29 mouse cellular contexts compared by ENCODE assay signal in the genomic region with DNA sequence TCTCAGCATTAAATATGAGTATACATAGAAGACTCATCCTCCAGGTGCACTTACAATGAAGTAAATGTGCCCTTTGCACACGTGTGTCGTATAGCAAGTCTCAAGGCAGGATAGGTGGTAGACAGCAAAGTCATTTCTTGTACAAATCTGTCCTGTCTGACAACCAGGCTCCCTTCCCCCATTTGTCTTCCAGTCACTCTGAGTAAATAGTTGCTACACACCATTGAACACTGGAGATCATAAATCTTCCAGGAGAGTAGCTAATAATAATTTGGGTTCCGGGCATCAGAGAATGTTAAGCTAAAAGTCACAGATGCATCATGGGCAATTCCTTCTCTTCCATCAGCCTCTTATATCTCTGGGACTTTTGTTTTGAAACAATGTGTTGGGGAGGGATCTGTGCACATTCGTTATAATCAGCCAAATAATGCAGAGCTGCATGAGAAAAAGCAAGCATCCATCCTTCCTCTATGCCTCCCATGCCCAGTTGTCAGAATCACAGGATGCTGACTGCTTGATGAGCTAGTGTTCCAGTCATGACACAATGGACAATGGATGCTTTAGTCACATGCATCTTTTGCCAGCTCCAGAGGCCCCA. TPM values are rescaled to one million over a fixed set of nuclear protein-coding genes. Genes with fewer than 3 reads are reported as not detected.
DNase-seq lines count a peak whose midpoint lies in the region; ATAC-seq and TF ChIP-seq lines count a peak whose summit lies in the region.
"Had no signal": no experiment of that assay in that cellular context is flagged by ENCODE, and none has a peak within 500 bp of the region (broad histone marks: within the 10 kb centered on the region; RNA-seq: fewer than 3 reads in every experiment).

No protein-coding gene starts in this region.

- WGBS in kidney, embryonic 16.5 days, result 26% methylated on average over 4 of the region's 4 CpGs
- 63% methylated on average over 4 of the region's 4 CpGs for WGBS in hindbrain, embryonic 12.5 days
- 59% methylated on average over 4 of the region's 4 CpGs for WGBS in neural tube, embryonic 12.5 days
- 80% methylated on average over 4 of the region's 4 CpGs for WGBS in thymus, adult 2 months

- H3K27ac ChIP-seq in kidney, embryonic 16.5 days (ENCODE audit: low read length), result no peak overlapping the region
- H3K27ac ChIP-seq in hindbrain, embryonic 12.5 days, result no peak overlapping the region
- H3K27ac ChIP-seq in neural tube, embryonic 12.5 days, result no peak overlapping the region
- no peak overlapping the region for H3K27ac ChIP-seq in thymus, adult 2 months (ENCODE audit: control insufficient read depth, insufficient read depth, low read length)
- H3K27ac ChIP-seq: embryonic facial prominence, embryonic 12.5 days; forebrain, embryonic 12.5 days; heart, embryonic 10.5 days; limb, embryonic 12.5 days; midbrain, embryonic 10.5 days; stomach, embryonic 15.5 days had no signal

- H3K27me3 ChIP-seq in kidney, embryonic 16.5 days (ENCODE audit: insufficient read depth, low read length), result no peaks in the 10 kb centered on the region
- no peaks in the 10 kb centered on the region for H3K27me3 ChIP-seq in hindbrain, embryonic 12.5 days
- H3K27me3 ChIP-seq in neural tube, embryonic 12.5 days (replicated peaks), result no peaks in the 10 kb centered on the region
- no peaks in the 10 kb centered on the region for H3K27me3 ChIP-seq in thymus, adult 2 months (ENCODE audit: control insufficient read depth, insufficient read depth, low read length)
- H3K27me3 ChIP-seq: CH12.LX; embryonic facial prominence, embryonic 12.5 days; forebrain, embryonic 12.5 days; limb, embryonic 12.5 days; stomach, embryonic 15.5 days had no signal

- H3K4me3 ChIP-seq in kidney, embryonic 16.5 days (ENCODE audit: low read length), result no peak overlapping the region
- H3K4me3 ChIP-seq in hindbrain, embryonic 12.5 days, result no peak overlapping the region
- H3K4me3 ChIP-seq in neural tube, embryonic 12.5 days, result no peak overlapping the region
- H3K4me3 ChIP-seq in thymus, adult 2 months (ENCODE audit: control insufficient read depth, insufficient read depth, low read length), result no peak overlapping the region
- H3K4me3 ChIP-seq: embryonic facial prominence, embryonic 12.5 days; forebrain, embryonic 12.5 days; heart, embryonic 10.5 days; limb, embryonic 12.5 days; midbrain, embryonic 10.5 days; stomach, embryonic 15.5 days had no signal

- no peaks in the 10 kb centered on the region for H3K36me3 ChIP-seq in kidney, embryonic 16.5 days (ENCODE audit: insufficient read depth, low read length)
- H3K36me3 ChIP-seq in hindbrain, embryonic 12.5 days, result no peaks in the 10 kb centered on the region
- no peaks in the 10 kb centered on the region for H3K36me3 ChIP-seq in neural tube, embryonic 12.5 days
- no peaks in the 10 kb centered on the region for H3K36me3 ChIP-seq in thymus, adult 2 months (ENCODE audit: control insufficient read depth, insufficient read depth, low read length)
- H3K36me3 ChIP-seq: embryonic facial prominence, embryonic 12.5 days; forebrain, embryonic 12.5 days; G1E; heart, embryonic 10.5 days; limb, embryonic 12.5 days; midbrain, embryonic 10.5 days; stomach, embryonic 15.5 days had no signal

- no peak for DNase-seq in kidney, postnatal 4 days
- peak; percentile 42 for DNase-seq in Muller cell, postnatal 12 days (ENCODE audit: inconsistent ontology term)
- DNase-seq in thymus, adult 2 months, result no peak
- DNase-seq in thymus, postnatal 0 days (ENCODE audit: low spot score), result no peak
- DNase-seq: adrenal gland, adult 2 months; B cell, adult 2 months; cerebellum, adult 2 months; cerebellum, postnatal 25 days; kidney, postnatal 14 days; layer of hippocampus, postnatal 36 days; liver, postnatal 0 days; thymus, adult 18-20 months had no signal

- H3K4me2 ChIP-seq in kidney, embryonic 16.5 days (replicated peaks; ENCODE audit: low read depth, low read length), result no peak overlapping the region
- H3K4me2 ChIP-seq in hindbrain, embryonic 12.5 days (replicated peaks), result no peak overlapping the region
- H3K4me2 ChIP-seq in neural tube, embryonic 12.5 days (replicated peaks), result no peak overlapping the region
- H3K4me2 ChIP-seq: embryonic facial prominence, embryonic 12.5 days; forebrain, embryonic 12.5 days; limb, embryonic 12.5 days; liver, embryonic 11.5 days; stomach, embryonic 15.5 days had no signal

- TF ChIP-seq CTCF in thymus, adult 2 months (IDR thresholded peaks at IDR 0.05; ENCODE audit: borderline replicate concordance, control insufficient read depth, extremely low read depth, insufficient read depth, low read length, poor library complexity), result no peak

- H3K4me1 ChIP-seq in kidney, embryonic 16.5 days (ENCODE audit: insufficient read depth, low read length), result no peaks in the 10 kb centered on the region
- H3K4me1 ChIP-seq in hindbrain, embryonic 12.5 days, result no peaks in the 10 kb centered on the region
- no peaks in the 10 kb centered on the region for H3K4me1 ChIP-seq in neural tube, embryonic 12.5 days
- no peaks in the 10 kb centered on the region for H3K4me1 ChIP-seq in thymus, adult 2 months (replicated peaks; ENCODE audit: control insufficient read depth, insufficient read depth, low read length)
- H3K4me1 ChIP-seq: embryonic facial prominence, embryonic 12.5 days; forebrain, embryonic 12.5 days; heart, embryonic 10.5 days; limb, embryonic 12.5 days; midbrain, embryonic 10.5 days; stomach, embryonic 15.5 days had no signal

- peak; percentile 49; the same call in 1 of the 2 replicates for ATAC-seq in kidney, embryonic 16.5 days (ENCODE audit: low FRiP score, low TSS enrichment)
- ATAC-seq in hindbrain, embryonic 12.5 days (ENCODE audit: low FRiP score), result peak; percentile 75
- ATAC-seq in neural tube, embryonic 12.5 days (ENCODE audit: low FRiP score, low read depth), result peak; percentile 45; the same call in 1 of the 2 replicates
- ATAC-seq: intestine, embryonic 16.5 days; liver, postnatal 0 days; lung, postnatal 0 days had no signal

- TF ChIP-seq POLR2A in thymus, adult 2 months (IDR thresholded peaks at IDR 0.05; ENCODE audit: control insufficient read depth, extremely low read depth, insufficient read depth, low read length, poor library complexity), result no peak

- H3K9me3 ChIP-seq in kidney, embryonic 16.5 days (ENCODE audit: low read length), result no peaks in the 10 kb centered on the region
- H3K9me3 ChIP-seq in hindbrain, embryonic 12.5 days (replicated peaks), result no peaks in the 10 kb centered on the region
- no peaks in the 10 kb centered on the region for H3K9me3 ChIP-seq in neural tube, embryonic 12.5 days
- H3K9me3 ChIP-seq: embryonic facial prominence, embryonic 12.5 days; forebrain, embryonic 12.5 days; G1E; heart, embryonic 10.5 days; limb, embryonic 12.5 days; midbrain, embryonic 10.5 days; stomach, embryonic 15.5 days had no signal

- H3K9ac ChIP-seq in kidney, embryonic 16.5 days (replicated peaks; ENCODE audit: low read length), result no peak overlapping the region
- H3K9ac ChIP-seq in hindbrain, embryonic 12.5 days, result no peak overlapping the region
- H3K9ac ChIP-seq in neural tube, embryonic 12.5 days, result no peak overlapping the region
- H3K9ac ChIP-seq: embryonic facial prominence, embryonic 12.5 days; forebrain, embryonic 12.5 days; limb, embryonic 12.5 days; liver, postnatal 0 days; stomach, embryonic 15.5 days had no signal

RNA-seq across cellular contexts. Expression of gene Gm38100, which starts 26.7 kb away (rescaled TPM):
- not detected in 2 replicates for polyA plus RNA-seq in kidney, embryonic 16.5 days (2015; fragmentation: Nextera tagmentation; extraction: Ambion mirVana)
- not detected in 2 replicates for polyA plus RNA-seq in hindbrain, embryonic 12.5 days (2016; fragmentation: Nextera tagmentation; extraction: Ambion mirVana)
- polyA plus RNA-seq in neural tube, embryonic 12.5 days (2016; fragmentation: Nextera tagmentation; extraction: Ambion mirVana), result not detected in 2 replicates
- polyA plus RNA-seq in thymus, adult 2 months (2012; rRNA removed), result 0.07 TPM in 1 of 2 replicates, not detected in the other
- not detected in 2 replicates for polyA plus RNA-seq in thymus, postnatal 0 days (2015; fragmentation: Nextera tagmentation; extraction: Ambion mirVana)
- polyA plus RNA-seq: adrenal gland, adult 2 months; cerebellum, adult 2 months; frontal cortex, adult 2 months; G1E; limb, embryonic 12.5 days; liver, postnatal 0 days; lung, postnatal 0 days; spleen, adult 2 months had no signal

RNA-seq across cellular contexts. Expression of gene Rbm8a2, which starts 32.1 kb away (rescaled TPM):
- polyA plus RNA-seq in kidney, embryonic 16.5 days (2015; fragmentation: Nextera tagmentation; extraction: Ambion mirVana), result 0.35 and 1.5 TPM in 2 replicates
- 0.74 and 1.6 TPM in 2 replicates for polyA plus RNA-seq in hindbrain, embryonic 12.5 days (2016; fragmentation: Nextera tagmentation; extraction: Ambion mirVana)
- polyA plus RNA-seq in neural tube, embryonic 12.5 days (2016; fragmentation: Nextera tagmentation; extraction: Ambion mirVana), result 0.76 and 1.00 TPM in 2 replicates
- polyA plus RNA-seq in thymus, adult 2 months (2012; rRNA removed), result not detected in 2 replicates
- polyA plus RNA-seq in thymus, postnatal 0 days (2015; fragmentation: Nextera tagmentation; extraction: Ambion mirVana), result 0.76 and 0.85 TPM in 2 replicates
- polyA plus RNA-seq: adrenal gland, adult 2 months; heart, postnatal 0 days; spleen, adult 2 months had no signal
